Mouse (Mus musculus): Measurements from ENCODE around the gene Myh7. TPM values are rescaled to one million over a fixed set of nuclear protein-coding genes. Genes with fewer than 3 reads are reported as not detected.

Myh7 gene
- polyA plus RNA-seq, 1 experiment = 1.9 TPM

- Histone ChIP-seq H3K4me3 (ENCODE audit: control insufficient read depth, low read depth, low read length) (peak overlapping the region; percentile 89), H3K27ac (ENCODE audit: control insufficient read depth, insufficient read depth, low read depth, low read length) (peak overlapping the region; percentile 94), H3K36me3 (ENCODE audit: control insufficient read depth, insufficient read depth, low read length) (no peaks in the 10 kb centered on the region), H3K4me1 (ENCODE audit: control insufficient read depth, insufficient read depth, low read length) (peaks cover 4% of the 10 kb centered on the region), H3K27me3 (ENCODE audit: control insufficient read depth, insufficient read depth, low read length) (no peaks in the 10 kb centered on the region)
- no peak for TF ChIP-seq POLR2A (IDR thresholded peaks at IDR 0.05; ENCODE audit: control insufficient read depth, low read depth, low read length)
- TF ChIP-seq CTCF (IDR thresholded peaks at IDR 0.05; ENCODE audit: control insufficient read depth, insufficient read depth, insufficient replicate concordance, low read depth, low read length) = no peak
These were observed 20.2 kb upstream of the Myh7 start for GRCm38 (mm10) chr14:55014591-55014990.

GRCm38 (mm10) chr14:55011116-55011515 lies 16.7 kb upstream of the Myh7 start:
- no peak overlapping the region for H3K4me3 ChIP-seq (ENCODE audit: control insufficient read depth, low read depth, low read length)
- no peaks in the 10 kb centered on the region for H3K36me3 ChIP-seq (ENCODE audit: control insufficient read depth, insufficient read depth, low read length)
- no peak overlapping the region for H3K27ac ChIP-seq (ENCODE audit: control insufficient read depth, insufficient read depth, low read depth, low read length)
- peaks cover 4% of the 10 kb centered on the region for H3K4me1 ChIP-seq (ENCODE audit: control insufficient read depth, insufficient read depth, low read length)
- peak; percentile 63; the same call in 1 of the 2 replicates for TF ChIP-seq CTCF (IDR thresholded peaks at IDR 0.05; ENCODE audit: control insufficient read depth, insufficient read depth, insufficient replicate concordance, low read depth, low read length)
- no peak for TF ChIP-seq POLR2A (IDR thresholded peaks at IDR 0.05; ENCODE audit: control insufficient read depth, low read depth, low read length)
- no peaks in the 10 kb centered on the region for H3K27me3 ChIP-seq (ENCODE audit: control insufficient read depth, insufficient read depth, low read length)

- no peaks in the 10 kb centered on the region for H3K27me3 ChIP-seq (ENCODE audit: control insufficient read depth, insufficient read depth, low read length)
These were observed 14.0 kb upstream of the Myh7 start for GRCm38 (mm10) chr14:55008417-55008816.

GRCm38 (mm10) chr14:55007120-55007908 lies 12.9 kb upstream of the Myh7 start:
- no peak overlapping the region for H3K4me3 ChIP-seq (ENCODE audit: control insufficient read depth, low read depth, low read length)
- H3K27me3 ChIP-seq (ENCODE audit: control insufficient read depth, insufficient read depth, low read length) = no peaks in the 10 kb centered on the region
- no peaks in the 10 kb centered on the region for H3K36me3 ChIP-seq (ENCODE audit: control insufficient read depth, insufficient read depth, low read length)
- TF ChIP-seq POLR2A (IDR thresholded peaks at IDR 0.05; ENCODE audit: control insufficient read depth, low read depth, low read length) (no peak), CTCF (IDR thresholded peaks at IDR 0.05; ENCODE audit: control insufficient read depth, insufficient read depth, insufficient replicate concordance, low read depth, low read length) (no peak)
- peaks cover 5% of the 10 kb centered on the region for H3K4me1 ChIP-seq (ENCODE audit: control insufficient read depth, insufficient read depth, low read length)
- no peak overlapping the region for H3K27ac ChIP-seq (ENCODE audit: control insufficient read depth, insufficient read depth, low read depth, low read length)

More at GRCm38 (mm10) chr14:55008417-55008816, 14.0 kb upstream of the Myh7 start:
- Histone ChIP-seq H3K27ac (ENCODE audit: control insufficient read depth, insufficient read depth, low read depth, low read length) (no peak overlapping the region), H3K36me3 (ENCODE audit: control insufficient read depth, insufficient read depth, low read length) (no peaks in the 10 kb centered on the region), H3K4me3 (ENCODE audit: control insufficient read depth, low read depth, low read length) (no peak overlapping the region), H3K4me1 (ENCODE audit: control insufficient read depth, insufficient read depth, low read length) (peaks cover under 1% of the 10 kb centered on the region)
- TF ChIP-seq CTCF (IDR thresholded peaks at IDR 0.05; ENCODE audit: control insufficient read depth, insufficient read depth, insufficient replicate concordance, low read depth, low read length) (no peak), POLR2A (IDR thresholded peaks at IDR 0.05; ENCODE audit: control insufficient read depth, low read depth, low read length) (no peak)

GRCm38 (mm10) chr14:55006541-55006940 lies 12.1 kb upstream of the Myh7 start:
- Histone ChIP-seq H3K27ac (ENCODE audit: control insufficient read depth, insufficient read depth, low read depth, low read length) (no peak overlapping the region), H3K36me3 (ENCODE audit: control insufficient read depth, insufficient read depth, low read length) (no peaks in the 10 kb centered on the region)

GRCm38 (mm10) chr14:55005967-55006366 lies 11.5 kb upstream of the Myh7 start:
- H3K4me1 ChIP-seq (ENCODE audit: control insufficient read depth, insufficient read depth, low read length) = peaks cover 6% of the 10 kb centered on the region
- TF ChIP-seq POLR2A (IDR thresholded peaks at IDR 0.05; ENCODE audit: control insufficient read depth, low read depth, low read length) (no peak), CTCF (IDR thresholded peaks at IDR 0.05; ENCODE audit: control insufficient read depth, insufficient read depth, insufficient replicate concordance, low read depth, low read length) (no peak)
- no peaks in the 10 kb centered on the region for H3K36me3 ChIP-seq (ENCODE audit: control insufficient read depth, insufficient read depth, low read length)
- H3K27ac ChIP-seq (ENCODE audit: control insufficient read depth, insufficient read depth, low read depth, low read length) = no peak overlapping the region
- no peaks in the 10 kb centered on the region for H3K27me3 ChIP-seq (ENCODE audit: control insufficient read depth, insufficient read depth, low read length)
- no peak overlapping the region for H3K4me3 ChIP-seq (ENCODE audit: control insufficient read depth, low read depth, low read length)

More at GRCm38 (mm10) chr14:55006541-55006940, 12.1 kb upstream of the Myh7 start:
- no peaks in the 10 kb centered on the region for H3K27me3 ChIP-seq (ENCODE audit: control insufficient read depth, insufficient read depth, low read length)
- H3K4me3 ChIP-seq (ENCODE audit: control insufficient read depth, low read depth, low read length) = no peak overlapping the region
- peaks cover 6% of the 10 kb centered on the region for H3K4me1 ChIP-seq (ENCODE audit: control insufficient read depth, insufficient read depth, low read length)
- no peak for TF ChIP-seq CTCF (IDR thresholded peaks at IDR 0.05; ENCODE audit: control insufficient read depth, insufficient read depth, insufficient replicate concordance, low read depth, low read length)
- TF ChIP-seq POLR2A (IDR thresholded peaks at IDR 0.05; ENCODE audit: control insufficient read depth, low read depth, low read length) = no peak

- Histone ChIP-seq H3K27me3 (ENCODE audit: control insufficient read depth, insufficient read depth, low read length) (no peaks in the 10 kb centered on the region), H3K4me3 (ENCODE audit: control insufficient read depth, low read depth, low read length) (no peak overlapping the region), H3K4me1 (ENCODE audit: control insufficient read depth, insufficient read depth, low read length) (peaks cover 6% of the 10 kb centered on the region), H3K36me3 (ENCODE audit: control insufficient read depth, insufficient read depth, low read length) (no peaks in the 10 kb centered on the region), H3K27ac (ENCODE audit: control insufficient read depth, insufficient read depth, low read depth, low read length) (no peak overlapping the region)
- TF ChIP-seq POLR2A (IDR thresholded peaks at IDR 0.05; ENCODE audit: control insufficient read depth, low read depth, low read length) = no peak
These were observed 11.1 kb upstream of the Myh7 start for GRCm38 (mm10) chr14:55005506-55005905.

Data from testis, adult 2 months (tissue).